In the genomic region with DNA sequence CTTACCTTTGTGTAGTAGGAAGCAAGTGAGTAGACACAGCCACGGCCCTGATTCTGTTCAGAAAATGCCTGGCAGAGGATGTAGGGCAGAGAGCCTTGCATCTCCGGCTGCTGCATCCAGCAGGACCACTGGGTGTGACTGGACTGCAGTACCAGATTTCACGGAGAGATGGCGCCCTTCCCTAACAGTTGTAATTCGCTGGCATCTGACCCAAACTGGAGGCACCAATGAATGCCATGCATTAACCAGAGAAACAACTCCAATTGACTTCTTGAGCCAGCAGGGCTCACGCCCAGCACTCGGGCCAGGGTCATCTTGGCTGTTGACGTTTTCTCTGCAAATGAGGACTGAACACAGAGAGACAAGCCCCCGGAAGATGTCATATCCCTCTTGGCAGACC, we compare ENCODE assay signal across 8 mouse cellular contexts. TPM values are rescaled to one million over a fixed set of nuclear protein-coding genes. Genes with fewer than 3 reads are reported as not detected.
DNase-seq lines count a peak whose midpoint lies in the region; TF ChIP-seq lines count a peak whose summit lies in the region.

No protein-coding gene starts in this region.

- H3ac ChIP-seq in C2C12 (ENCODE audit: control insufficient read depth, insufficient read length, low read depth), result no peak overlapping the region

- H3K27ac ChIP-seq in embryonic fibroblast, embryonic 13.5 days (ENCODE audit: insufficient read depth, low read length), result no peak overlapping the region
- H3K27ac ChIP-seq in olfactory bulb, adult 2 months (ENCODE audit: insufficient read depth, low read depth, low read length), result no peak overlapping the region
- H3K27ac ChIP-seq in thymus, adult 2 months (ENCODE audit: control insufficient read depth, insufficient read depth, low read length), result no peak overlapping the region

- DNase-seq in adrenal gland, postnatal 4 days (ENCODE audit: low spot score in 2 of 2), result peak; percentile 82 to 86
- peak; percentile 92 to 97 for DNase-seq in heart, postnatal 10 days
- DNase-seq in layer of hippocampus, adult 11-12 months (ENCODE audit: low spot score), result peak; percentile 96
- peak; percentile 84 to 88 for DNase-seq in lung, adult 18-20 months
- DNase-seq in thymus, adult 2 months, result peak; percentile 72

- peaks cover 3% of the 10 kb centered on the region for H3K79me3 ChIP-seq in C2C12 (ENCODE audit: low read depth)

- no peak for TF ChIP-seq POLR2A in embryonic fibroblast, embryonic 13.5 days (IDR thresholded peaks at IDR 0.05; ENCODE audit: low read depth, low read length)
- no peak for TF ChIP-seq POLR2A in olfactory bulb, adult 2 months (IDR thresholded peaks at IDR 0.05; ENCODE audit: insufficient read depth, low read depth, low read length)
- TF ChIP-seq POLR2A in thymus, adult 2 months (IDR thresholded peaks at IDR 0.05; ENCODE audit: control insufficient read depth, extremely low read depth, insufficient read depth, low read length, poor library complexity), result no peak

- peaks cover 25% of the 10 kb centered on the region for H3K79me2 ChIP-seq in C2C12 (ENCODE audit: control insufficient read depth, insufficient read depth)

- H3K27me3 ChIP-seq in C2C12 (ENCODE audit: control insufficient read depth, insufficient read depth, insufficient read length), result peaks cover 19% of the 10 kb centered on the region
- H3K27me3 ChIP-seq in thymus, adult 2 months (ENCODE audit: control insufficient read depth, insufficient read depth, low read length), result peaks cover 5% of the 10 kb centered on the region; the same call in 1 of the 2 replicates

- H3K4me3 ChIP-seq in C2C12 (ENCODE audit: insufficient read depth, poor library complexity, severe bottlenecking), result no peak overlapping the region
- no peak overlapping the region for H3K4me3 ChIP-seq in embryonic fibroblast, embryonic 13.5 days (ENCODE audit: insufficient read depth, low read length)
- H3K4me3 ChIP-seq in olfactory bulb, adult 2 months (ENCODE audit: insufficient read depth, low read depth, low read length), result no peak overlapping the region
- no peak overlapping the region for H3K4me3 ChIP-seq in thymus, adult 2 months (ENCODE audit: control insufficient read depth, insufficient read depth, low read length)

- peaks cover 12% of the 10 kb centered on the region for H3K36me3 ChIP-seq in C2C12 (ENCODE audit: control insufficient read depth, insufficient read depth)
- H3K36me3 ChIP-seq in thymus, adult 2 months (ENCODE audit: control insufficient read depth, insufficient read depth, low read length), result no peaks in the 10 kb centered on the region

- intact Hi-C loops in heart, postnatal 10 days (cut with DNase I), result loop anchor here (1.0 kb wide), 4 partner anchors 74 to 214 kb away; no protein-coding TSS in a partner anchor

- peak; percentile 92 for TF ChIP-seq CTCF in C2C12 (IDR thresholded peaks at IDR 0.05; ENCODE audit: control insufficient read depth, insufficient read depth, insufficient read length)
- TF ChIP-seq CTCF in embryonic fibroblast, embryonic 13.5 days (IDR thresholded peaks at IDR 0.05; ENCODE audit: borderline replicate concordance, insufficient read depth, low read length), result peak; percentile 96
- TF ChIP-seq CTCF in olfactory bulb, adult 2 months (IDR thresholded peaks at IDR 0.05; ENCODE audit: insufficient read depth, low read depth, low read length), result peak; percentile 67
- 0 out of 2 replicates have a peak, but pooled peaks have one; percentile 22 for TF ChIP-seq CTCF in thymus, adult 2 months (IDR thresholded peaks at IDR 0.05; ENCODE audit: borderline replicate concordance, control insufficient read depth, extremely low read depth, insufficient read depth, low read length, poor library complexity)

- peaks cover 3% of the 10 kb centered on the region; the same call in 1 of the 2 replicates for H3K4me1 ChIP-seq in embryonic fibroblast, embryonic 13.5 days (ENCODE audit: control insufficient read depth, insufficient read depth, low read length)
- peaks cover 49% of the 10 kb centered on the region for H3K4me1 ChIP-seq in olfactory bulb, adult 2 months (ENCODE audit: control insufficient read depth, insufficient read depth, low read length)
- H3K4me1 ChIP-seq in thymus, adult 2 months (replicated peaks; ENCODE audit: control insufficient read depth, insufficient read depth, low read length), result no peaks in the 10 kb centered on the region

- 3% methylated on average over 9 of the region's 9 CpGs for WGBS in olfactory bulb, adult 2 months
- WGBS in thymus, adult 2 months, result 8% methylated on average over 9 of the region's 9 CpGs

TF ChIP-seq in C2C12, 6 proteins besides CTCF, POLR2A, EP300 and RAD21:
- TF ChIP-seq MAX (IDR thresholded peaks at IDR 0.05) (peak; percentile 57), MYOG (IDR thresholded peaks at IDR 0.05; ENCODE audit: control insufficient read depth, extremely low read depth, insufficient read length) (no peak)

RNA-seq across cellular contexts. Expression of a gene that starts 11.4 kb away (rescaled TPM):
- 55.2 TPM for polyA plus RNA-seq in C2C12 (2012; fragmentation: generic; extraction: Trizol)
- total RNA-seq in adrenal gland, postnatal 4 days (2021), result 10 to 100 TPM; 39.6 to 49.0 TPM
- 16.6 and 19.6 TPM in 2 replicates for polyA plus RNA-seq in embryonic fibroblast, embryonic 13.5 days (2011; ENCODE audit: insufficient read length, low read depth, missing spikeins)
- 1 to 10 TPM; 7.7 to 9.4 TPM for total RNA-seq in heart, postnatal 10 days (2021)
- polyA plus RNA-seq in olfactory bulb, adult 2 months (2012; ENCODE audit: insufficient read depth, insufficient read length, low replicate concordance, missing spikeins), result 171 TPM in 1 of 2 replicates, not detected in the other
- 9.8 TPM in 2 replicates for polyA plus RNA-seq in thymus, adult 2 months (2012; rRNA removed)

Comparison
In these comparisons a context has a peak if more than half of its experiments do, and no peak if none do; other contexts are left out.
1. CTCF ChIP-seq: peak in every context shown above with its lines; median percentile 96 in embryonic fibroblast, embryonic 13.5 days; 92 in C2C12; 67 in olfactory bulb, adult 2 months; 22 in thymus, adult 2 months.